Mouse (Mus musculus) thymus, adult 2 months (tissue): ENCODE results near the gene Ulk3. TPM values are rescaled to one million over a fixed set of nuclear protein-coding genes. Genes with fewer than 3 reads are reported as not detected.

Source experiments
- DNase-seq: peaks from one replicate; pipeline ENCODE4 v3.0.0; 2021
- H3K27ac ChIP-seq: fragments of 200-500 bp; 2 replicates; pipeline ENCODE4 v1.5.1; 2012; ENCODE audit warnings: low read length, control low read depth; ENCODE audit not compliant: control insufficient read depth, insufficient read depth
- H3K27me3 ChIP-seq: fragments of 200-500 bp; 2 replicates; pipeline ENCODE4 v1.6.1; 2012; ENCODE audit warnings: mild to moderate bottlenecking, low read length, moderate library complexity, mixed read lengths; ENCODE audit not compliant: control insufficient read depth, insufficient read depth
- H3K36me3 ChIP-seq: fragments of 200-500 bp; 2 replicates; pipeline ENCODE4 v1.6.1; 2012; ENCODE audit warnings: mild to moderate bottlenecking, low read length, moderate library complexity; ENCODE audit not compliant: control insufficient read depth, insufficient read depth
- H3K4me1 ChIP-seq: fragments of 200-500 bp; replicated peaks from 2 replicates; pipeline ENCODE4 v1.6.1; 2012; ENCODE audit warnings: low read length; ENCODE audit not compliant: control insufficient read depth, insufficient read depth
- H3K4me3 ChIP-seq: fragments of 200-500 bp; 2 replicates; pipeline ENCODE4 v1.5.1; 2012; ENCODE audit warnings: mild to moderate bottlenecking, low read length, control low read depth, moderate library complexity; ENCODE audit not compliant: control insufficient read depth, insufficient read depth
- CTCF ChIP-seq: fragments of 200-500 bp; IDR thresholded peaks from 2 replicates; pipeline ENCODE4 v1.5.1; 2012; ENCODE audit warnings: mild to moderate bottlenecking, control low read depth, low read length, moderate library complexity, borderline replicate concordance; ENCODE audit not compliant: control insufficient read depth, poor library complexity, insufficient read depth; ENCODE audit errors: extremely low read depth
- POLR2A ChIP-seq: fragments of 200-500 bp; IDR thresholded peaks from 2 replicates; pipeline ENCODE4 v1.6.1; 2012; ENCODE audit warnings: mild to moderate bottlenecking, low read length, control low read depth, moderate library complexity; ENCODE audit not compliant: control insufficient read depth, poor library complexity, insufficient read depth; ENCODE audit errors: extremely low read depth
- WGBS: fragments of 180-500 bp; shearing (Covaris S2); methylation state at CpG from one replicate; pipeline ENCODE4 v1.1.7; 2018; 5-methylcytosine and 5-hydroxymethylcytosine counted together
- polyA plus RNA-seq: library from polyadenylated mRNA; depleted of rRNA; stranded (reverse); fragments of >200 nt; gene quantifications from 2 replicates; pipeline ENCODE4 v1.2.3, GENCODE M21; 2012

Gene Ulk3
- polyA plus RNA-seq, 1 experiment = 65.7 TPM

DNA sequence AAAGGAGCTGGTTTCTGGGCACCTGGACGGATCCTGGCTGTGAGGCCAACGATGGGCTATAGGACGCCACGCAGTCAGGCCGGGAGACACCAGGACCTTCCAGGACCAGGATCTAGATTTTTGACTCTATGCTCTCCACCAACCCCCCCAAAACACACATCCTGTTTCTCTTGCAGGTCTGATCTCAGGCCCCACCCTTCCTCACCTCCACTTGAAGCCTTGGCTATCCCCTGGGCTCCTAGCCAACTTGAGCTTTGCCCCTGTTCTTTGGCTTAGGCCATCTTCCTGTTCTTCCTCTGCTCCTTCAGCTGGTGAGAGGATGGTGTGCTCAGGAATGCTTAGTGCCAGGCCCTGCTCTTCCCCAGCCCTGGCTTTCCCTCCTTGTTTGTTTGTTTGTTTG lies 31.4 kb downstream of the Ulk3 start, which contains the start of gene Lman1l:
Gene Lman1l (minus strand): TSS at position 101 of the 400 bp plus-strand sequence.
- Histone ChIP-seq H3K27me3 (no peaks in the 10 kb centered on the region), H3K4me3 (no peak within 1 kb of the TSS), H3K4me1 (peaks cover 14% of the 10 kb centered on the region), H3K27ac (no peak within 1 kb of the TSS), H3K36me3 (peaks cover 11% of the 10 kb centered on the region)
- TF ChIP-seq CTCF (no peak), POLR2A (no peak)
- WGBS = 93% methylated on average over 5 of the region's 5 CpGs
- no peak for DNase-seq

DNA sequence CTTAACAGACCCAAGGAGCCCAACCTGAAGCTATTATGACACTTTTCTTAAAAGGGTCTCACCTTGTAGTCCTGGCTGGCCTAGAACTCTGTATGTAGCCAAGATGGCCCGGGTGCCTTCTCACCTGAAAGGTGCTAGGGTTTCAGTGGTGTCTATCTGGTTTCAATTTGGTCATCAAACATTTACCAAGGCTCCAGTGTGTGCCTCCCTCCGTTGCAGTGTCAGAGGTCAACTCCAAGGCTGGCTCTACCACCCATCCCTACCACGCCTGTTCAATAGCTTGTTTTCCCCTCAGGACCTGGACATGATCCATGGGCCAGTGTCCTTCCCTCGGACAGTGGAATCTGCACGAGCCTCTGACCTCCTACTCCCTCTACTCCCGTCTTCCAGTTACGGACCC lies 35.0 kb downstream of the Ulk3 start:
- TF ChIP-seq CTCF (no peak), POLR2A (no peak)
- H3K4me1 ChIP-seq = peaks cover 16% of the 10 kb centered on the region
- no peak overlapping the region for H3K4me3 ChIP-seq
- H3K27ac ChIP-seq = no peak overlapping the region
- WGBS = 93% methylated on average over 7 of the region's 7 CpGs
- no peak for DNase-seq
- no peaks in the 10 kb centered on the region for H3K27me3 ChIP-seq
- peaks cover 46% of the 10 kb centered on the region for H3K36me3 ChIP-seq

DNA sequence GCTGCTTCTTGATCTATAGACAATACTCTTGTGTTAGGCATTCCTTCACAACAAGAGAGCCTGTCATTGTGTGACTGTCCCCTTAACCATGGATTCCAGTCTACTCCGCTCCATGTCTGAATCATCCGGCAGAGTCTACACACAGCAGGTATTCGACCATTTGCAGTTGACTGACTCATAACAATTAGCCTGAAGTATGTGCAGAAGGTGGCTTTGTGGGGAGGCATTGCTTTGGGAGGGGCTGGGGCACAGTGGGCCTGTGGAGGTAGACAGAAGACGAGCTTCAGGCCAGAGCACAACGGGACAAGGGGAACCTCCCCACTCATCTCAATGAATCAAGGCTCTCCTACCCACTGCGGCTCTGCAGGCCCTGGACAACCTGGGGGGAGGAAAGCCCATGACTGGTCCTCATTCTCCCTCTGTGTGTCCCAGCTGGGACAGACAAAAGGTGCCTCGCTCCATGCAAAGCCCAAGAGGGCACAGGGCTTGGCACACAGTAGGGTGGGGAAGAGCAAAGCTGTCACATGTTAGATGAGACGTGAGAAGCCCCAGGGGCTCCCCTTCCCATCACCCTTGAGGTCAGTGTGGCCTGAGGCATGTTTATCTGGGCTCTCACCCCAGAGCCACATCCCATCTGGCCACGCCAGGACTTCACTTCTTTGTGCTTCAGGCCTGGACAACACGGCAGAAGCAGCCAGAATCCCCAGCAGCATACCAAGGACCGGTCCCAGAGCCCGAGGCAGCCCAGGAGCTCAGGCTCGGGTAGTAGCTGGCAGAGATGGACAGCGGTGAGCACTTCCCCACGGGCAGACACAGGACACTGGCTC lies 36.6 kb downstream of the Ulk3 start:
- 92% methylated on average over 15 of the region's 15 CpGs for WGBS
- TF ChIP-seq POLR2A (no peak), CTCF (no peak)
- peaks cover 62% of the 10 kb centered on the region for H3K36me3 ChIP-seq
- no peak overlapping the region for H3K27ac ChIP-seq
- H3K4me3 ChIP-seq = no peak overlapping the region
- DNase-seq = no peak
- H3K27me3 ChIP-seq = no peaks in the 10 kb centered on the region
- peaks cover 14% of the 10 kb centered on the region for H3K4me1 ChIP-seq

DNA sequence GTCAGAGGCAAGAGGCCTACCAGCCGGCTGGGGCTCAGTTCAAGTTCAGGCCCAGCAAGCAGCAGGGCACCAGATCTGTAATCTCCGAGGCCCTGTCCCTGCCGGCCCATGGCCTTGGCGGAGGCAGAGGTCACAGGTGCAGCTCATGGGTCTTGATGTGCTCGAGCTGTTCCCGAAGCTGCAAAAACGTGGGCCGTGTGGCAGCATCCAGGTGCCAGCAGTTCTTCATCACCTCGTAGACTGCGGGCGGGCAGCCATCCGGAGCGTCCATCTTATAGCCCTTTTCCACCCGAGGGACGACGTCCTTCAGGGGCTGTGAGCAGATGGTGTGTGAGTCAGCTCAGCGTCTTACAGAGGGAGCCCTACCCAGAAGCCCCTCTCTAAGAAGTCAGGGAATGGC lies 37.9 kb downstream of the Ulk3 start:
- peaks cover 12% of the 10 kb centered on the region for H3K4me1 ChIP-seq
- no peak overlapping the region for H3K27ac ChIP-seq
- H3K4me3 ChIP-seq = no peak overlapping the region
- no peak for TF ChIP-seq CTCF
- peaks cover 64% of the 10 kb centered on the region for H3K36me3 ChIP-seq
- no peaks in the 10 kb centered on the region for H3K27me3 ChIP-seq
- WGBS = 96% methylated on average over 17 of the region's 17 CpGs
- DNase-seq = no peak

DNA sequence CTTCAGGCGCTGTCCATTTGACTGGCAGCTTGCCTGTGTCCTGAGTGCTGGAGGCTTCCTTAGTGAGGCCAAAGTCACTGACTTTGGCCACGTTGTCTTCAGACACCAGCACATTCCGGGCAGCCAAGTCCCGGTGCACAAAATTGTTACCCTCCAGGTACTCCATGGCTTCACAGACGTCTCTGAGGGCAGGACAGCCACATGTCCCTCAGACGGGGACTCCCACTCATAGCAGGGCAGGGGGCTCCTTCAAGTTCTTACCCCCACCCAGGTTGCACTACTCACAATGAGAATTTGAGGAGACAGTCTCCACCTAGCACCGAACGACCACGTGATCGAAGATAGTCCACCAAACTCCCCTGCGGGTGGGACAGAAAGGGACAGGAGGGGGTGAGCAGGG lies 38.6 kb downstream of the Ulk3 start:
- H3K4me3 ChIP-seq = no peak overlapping the region
- H3K36me3 ChIP-seq = peaks cover 64% of the 10 kb centered on the region
- no peak overlapping the region for H3K27ac ChIP-seq
- peaks cover 12% of the 10 kb centered on the region for H3K4me1 ChIP-seq
- TF ChIP-seq CTCF (no peak), POLR2A (no peak)
- no peaks in the 10 kb centered on the region for H3K27me3 ChIP-seq
- no peak for DNase-seq
- 94% methylated on average over 11 of the region's 11 CpGs for WGBS

- TF ChIP-seq CTCF (no peak), POLR2A (no peak)
- Histone ChIP-seq H3K4me3 (no peak overlapping the region), H3K4me1 (peaks cover 21% of the 10 kb centered on the region), H3K27ac (peak overlapping the region; percentile 7; the same call in 1 of the 2 replicates), H3K27me3 (no peaks in the 10 kb centered on the region), H3K36me3 (peaks cover 64% of the 10 kb centered on the region)
- 78% methylated on average over 12 of the region's 12 CpGs for WGBS
- DNase-seq = no peak
These were observed 39.5 kb downstream of the Ulk3 start for GRCm38 (mm10) chr9:57628717-57629116.
